Mouse (Mus musculus) small intestine, adult 2 months (tissue): ENCODE results near the gene 4930524J08Rik. TPM values are rescaled to one million over a fixed set of nuclear protein-coding genes. Genes with fewer than 3 reads are reported as not detected.

Experiments used
- H3K27ac ChIP-seq: fragments of 200-500 bp; 2 replicates; pipeline ENCODE4 v1.5.1; 2012; ENCODE audit warnings: low read depth, low read length, control low read depth, inconsistent platforms; ENCODE audit not compliant: insufficient read depth
- H3K27me3 ChIP-seq: fragments of 200-500 bp; 2 replicates; pipeline ENCODE4 v1.6.1; 2012; ENCODE audit warnings: mild to moderate bottlenecking, moderate library complexity, low read length, inconsistent platforms; ENCODE audit not compliant: control insufficient read depth, insufficient read depth
- H3K36me3 ChIP-seq: fragments of 200-500 bp; 2 replicates; pipeline ENCODE4 v1.6.1; 2012; ENCODE audit warnings: mild to moderate bottlenecking, low read length, control low read depth, inconsistent platforms; ENCODE audit not compliant: control insufficient read depth, insufficient read depth
- H3K4me1 ChIP-seq: fragments of 200-500 bp; 2 replicates; pipeline ENCODE4 v1.6.1; 2012; ENCODE audit warnings: low read length, inconsistent platforms, mixed read lengths; ENCODE audit not compliant: control insufficient read depth, insufficient read depth, insufficient read length
- H3K4me3 ChIP-seq: fragments of 200-500 bp; 2 replicates; pipeline ENCODE4 v1.5.1; 2012; ENCODE audit warnings: low read depth, mild to moderate bottlenecking, control low read depth, inconsistent platforms, low read length, moderate library complexity
- CTCF ChIP-seq: fragments of 200-500 bp; IDR thresholded peaks from 2 replicates; pipeline ENCODE4 v1.5.1; 2012; ENCODE audit warnings: low read depth, mild to moderate bottlenecking, control low read depth, inconsistent platforms, low read length, moderate library complexity, mixed read lengths; ENCODE audit not compliant: insufficient replicate concordance, insufficient read length; ENCODE audit errors: extremely low read depth
- POLR2A ChIP-seq: fragments of 200-500 bp; IDR thresholded peaks from 2 replicates; pipeline ENCODE4 v1.6.1; 2012; ENCODE audit warnings: low read depth, mild to moderate bottlenecking, control low read depth, inconsistent platforms, low read length, moderate library complexity
- WGBS: fragments of 180-500 bp; shearing (Covaris S2); methylation state at CpG from one replicate; pipeline ENCODE4 v1.1.7; 2018; 5-methylcytosine and 5-hydroxymethylcytosine counted together
- polyA plus RNA-seq: library from polyadenylated mRNA; depleted of rRNA; stranded (reverse); fragments of >200 nt; gene quantifications from 2 replicates; pipeline ENCODE4 v1.2.3, GENCODE M21; 2012

Gene 4930524J08Rik
- polyA plus RNA-seq, 1 experiment, result 5.6 TPM

DNA sequence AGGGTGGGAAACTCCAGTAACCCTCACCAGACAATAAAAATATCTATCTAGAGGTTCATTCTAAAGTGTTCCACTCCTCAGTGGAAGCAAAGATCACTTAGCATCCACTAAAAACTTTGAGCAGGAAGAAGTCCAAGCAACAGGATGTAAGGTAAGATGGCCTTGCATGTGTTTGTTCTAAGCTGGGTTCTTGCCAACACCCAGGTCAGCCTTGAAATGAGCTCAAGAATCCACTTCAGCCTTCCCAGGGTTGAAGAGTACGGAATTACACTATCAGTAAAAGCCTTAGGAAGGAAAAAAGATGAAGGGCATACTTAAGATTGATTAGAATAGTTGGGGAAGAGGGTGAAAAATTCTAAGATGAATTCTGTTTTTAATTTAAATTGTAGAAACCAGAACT, 20.2 kb upstream of the 4930524J08Rik start:
- Histone ChIP-seq H3K27ac (no peak overlapping the region), H3K36me3 (peaks cover 29% of the 10 kb centered on the region), H3K4me3 (no peak overlapping the region), H3K27me3 (no peaks in the 10 kb centered on the region), H3K4me1 (no peaks in the 10 kb centered on the region)
- TF ChIP-seq POLR2A (no peak), CTCF (no peak)
- 40% methylated on average over 1 of the region's 1 CpGs for WGBS

DNA sequence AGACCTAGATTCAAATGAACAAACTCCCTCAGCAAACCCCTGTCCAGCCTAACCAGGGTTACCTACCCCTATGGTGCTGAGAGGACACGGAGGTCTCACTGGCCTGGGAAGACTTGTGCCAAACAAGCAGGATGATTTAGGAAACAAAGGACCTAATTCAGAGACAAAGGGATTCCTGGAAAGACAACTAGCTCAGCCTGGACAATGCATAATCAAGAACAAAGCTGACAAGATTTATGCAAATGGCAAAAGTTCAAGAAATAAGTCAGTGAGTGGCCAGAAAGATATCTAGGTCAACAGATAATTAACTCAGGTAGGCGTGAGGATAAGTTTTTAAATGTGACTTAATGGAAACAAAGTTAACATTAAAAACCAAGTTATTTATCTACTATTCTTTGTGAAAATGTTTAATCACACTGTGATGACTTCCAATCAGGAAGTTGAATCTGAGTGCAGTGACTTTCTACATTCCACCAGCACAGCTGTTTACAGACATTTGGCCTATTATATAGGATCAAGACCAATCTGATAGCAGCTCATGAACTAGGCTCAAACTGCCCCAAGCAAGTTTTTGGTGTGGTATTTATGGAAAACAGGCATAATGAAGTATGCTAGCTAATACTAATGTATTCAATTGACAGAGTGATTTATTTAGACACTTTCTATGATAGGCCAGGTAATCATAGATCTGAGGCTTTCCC, 19.5 kb upstream of the 4930524J08Rik start:
- peaks cover 33% of the 10 kb centered on the region for H3K36me3 ChIP-seq
- no peak for TF ChIP-seq POLR2A
- TF ChIP-seq CTCF, result no peak
- 81% methylated on average over 2 of the region's 2 CpGs for WGBS

DNA sequence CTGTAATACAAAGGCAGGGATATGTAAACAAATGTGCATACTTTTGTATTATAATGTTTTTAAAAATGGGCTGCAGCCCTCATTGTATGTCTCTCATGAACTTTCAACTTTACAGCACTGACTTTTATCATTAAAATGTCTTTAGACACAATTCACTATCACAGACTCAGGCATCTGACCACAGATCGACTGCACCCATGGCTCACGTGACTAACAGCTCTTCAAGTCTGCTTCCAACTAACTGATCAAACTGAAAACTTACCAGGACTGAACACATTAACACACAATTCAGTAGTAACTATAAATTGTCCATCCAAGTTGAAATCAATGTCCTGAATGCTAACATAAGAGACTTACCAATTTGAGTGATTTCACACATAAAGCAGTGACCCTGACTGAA, 18.9 kb upstream of the 4930524J08Rik start:
- Histone ChIP-seq H3K27ac (no peak overlapping the region), H3K36me3 (peaks cover 34% of the 10 kb centered on the region), H3K27me3 (no peaks in the 10 kb centered on the region), H3K4me1 (no peaks in the 10 kb centered on the region), H3K4me3 (no peak overlapping the region)
- TF ChIP-seq CTCF (no peak), POLR2A (no peak)
- WGBS, result 50% methylated on average over 2 of the region's 2 CpGs

More for the DNA sequence above, 19.5 kb upstream of the 4930524J08Rik start:
- H3K4me3 ChIP-seq, result no peak overlapping the region
- no peak overlapping the region for H3K27ac ChIP-seq
- no peaks in the 10 kb centered on the region for H3K4me1 ChIP-seq
- H3K27me3 ChIP-seq, result no peaks in the 10 kb centered on the region

DNA sequence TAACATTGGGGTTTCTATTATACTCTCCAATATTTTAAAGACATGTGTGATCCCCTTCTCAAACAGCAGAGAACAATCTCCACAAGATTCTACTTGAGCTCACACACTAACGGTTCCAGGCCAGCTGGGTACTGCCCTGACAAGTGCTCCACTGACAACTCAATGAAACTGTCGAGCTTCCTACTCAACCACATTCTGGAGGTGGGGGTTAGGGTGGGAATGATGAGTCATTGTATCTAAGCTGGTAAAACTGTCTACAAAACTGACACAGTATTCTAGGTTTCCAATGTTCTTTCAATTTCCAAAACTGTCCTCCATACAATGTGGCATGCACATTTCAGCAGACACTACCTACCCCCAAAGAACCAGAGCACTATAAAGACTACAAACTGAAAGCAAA, 4.9 kb upstream of the 4930524J08Rik start:
- WGBS, result 4% methylated on average over 2 of the region's 2 CpGs
- no peak for TF ChIP-seq POLR2A
- TF ChIP-seq CTCF, result no peak
- Histone ChIP-seq H3K36me3 (peaks cover 10% of the 10 kb centered on the region), H3K27me3 (no peaks in the 10 kb centered on the region), H3K4me1 (peaks cover 11% of the 10 kb centered on the region; the same call in 1 of the 2 replicates), H3K4me3 (no peak overlapping the region), H3K27ac (no peak overlapping the region)

DNA sequence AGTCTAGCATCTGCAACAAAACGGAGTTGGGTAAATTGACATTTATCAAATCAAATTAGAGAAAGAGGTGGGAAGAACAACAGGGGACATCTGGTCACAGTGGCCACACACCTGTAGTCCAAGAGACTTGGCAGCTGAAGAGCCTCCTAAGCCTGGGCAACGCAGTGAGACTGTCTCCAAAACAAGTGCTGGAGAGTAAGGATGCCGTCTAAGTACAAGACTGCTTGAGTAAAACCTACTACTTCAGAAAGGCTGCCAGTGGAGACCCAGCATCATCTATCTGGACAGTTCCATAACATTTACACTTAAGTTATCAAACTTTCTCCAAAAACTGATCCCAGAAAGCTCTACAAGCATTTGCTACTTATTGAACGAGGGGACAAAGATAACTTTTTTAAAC, 3.8 kb upstream of the 4930524J08Rik start:
- H3K27me3 ChIP-seq, result no peaks in the 10 kb centered on the region
- no peak overlapping the region for H3K27ac ChIP-seq
- H3K36me3 ChIP-seq, result peaks cover 7% of the 10 kb centered on the region
- H3K4me3 ChIP-seq, result no peak overlapping the region
- 11% methylated on average over 4 of the region's 4 CpGs for WGBS
- H3K4me1 ChIP-seq, result peaks cover 8% of the 10 kb centered on the region; the same call in 1 of the 2 replicates
- TF ChIP-seq POLR2A, result no peak
- no peak for TF ChIP-seq CTCF

DNA sequence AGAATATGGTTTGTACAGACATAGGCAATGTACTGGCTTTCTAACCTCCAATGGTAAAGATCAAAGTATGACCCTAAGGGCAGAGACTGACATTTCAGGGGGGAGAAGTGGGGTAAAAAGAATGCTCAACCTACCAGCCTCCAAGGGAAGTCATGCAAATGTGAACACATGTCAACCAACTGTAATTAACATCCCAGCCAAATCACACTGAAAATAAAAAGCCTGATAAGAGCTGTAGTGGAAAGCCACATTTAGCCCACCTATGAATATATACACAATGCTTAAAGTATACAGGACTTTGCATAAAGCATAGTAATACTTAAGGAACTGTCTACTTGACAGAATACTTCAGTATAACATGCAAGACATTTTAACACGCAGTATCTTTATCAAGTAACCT, 3.1 kb upstream of the 4930524J08Rik start:
- WGBS, result 9% methylated on average over 1 of the region's 1 CpGs
- H3K27me3 ChIP-seq, result no peaks in the 10 kb centered on the region
- TF ChIP-seq CTCF, result no peak
- TF ChIP-seq POLR2A, result no peak
- peaks cover 8% of the 10 kb centered on the region; the same call in 1 of the 2 replicates for H3K4me1 ChIP-seq
- no peak overlapping the region for H3K4me3 ChIP-seq
- H3K36me3 ChIP-seq, result peaks cover 7% of the 10 kb centered on the region
- no peak overlapping the region for H3K27ac ChIP-seq

DNA sequence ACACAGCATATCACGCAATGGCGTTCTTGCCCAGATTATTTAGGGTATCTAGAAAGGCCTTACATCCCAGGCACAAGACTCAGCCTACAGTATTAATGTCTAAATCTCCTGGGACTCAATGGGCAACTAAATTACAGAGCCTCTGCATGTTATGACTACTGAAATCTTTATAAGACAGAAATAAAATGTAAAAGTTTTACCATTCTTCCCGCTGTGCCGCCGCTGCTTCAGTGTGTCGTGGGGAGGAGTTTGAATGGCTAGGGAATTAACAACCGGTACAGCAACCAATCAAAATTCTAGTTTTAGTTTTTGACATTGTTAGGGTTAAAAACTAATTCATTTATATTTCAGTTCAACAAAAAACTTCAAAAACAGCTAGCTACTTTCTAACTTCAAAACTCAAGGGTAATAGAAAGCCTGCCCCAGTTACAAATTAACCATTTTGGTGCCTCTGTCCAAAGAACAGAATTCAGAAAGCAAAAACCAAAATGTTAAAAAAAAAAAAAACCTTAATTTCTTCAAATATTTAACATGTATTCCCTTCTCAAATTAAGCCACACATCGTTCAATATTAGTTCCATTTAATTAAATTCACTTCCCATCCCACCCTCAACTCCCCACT, 2.4 kb upstream of the 4930524J08Rik start:
- H3K4me3 ChIP-seq, result no peak overlapping the region
- peaks cover 5% of the 10 kb centered on the region for H3K36me3 ChIP-seq
- H3K27ac ChIP-seq, result no peak overlapping the region
- no peak for TF ChIP-seq CTCF
- TF ChIP-seq POLR2A, result no peak
- WGBS, result 1% methylated on average over 8 of the region's 8 CpGs
- no peaks in the 10 kb centered on the region for H3K27me3 ChIP-seq
- H3K4me1 ChIP-seq, result peaks cover 8% of the 10 kb centered on the region; the same call in 1 of the 2 replicates
